Mouse (Mus musculus) monocyte, adult 2 months (primary cell): Measurements from ENCODE around the gene Pstpip1.

ENCODE experiments used
- DNase-seq, 2 experiments: peaks; one replicate each; pipeline ENCODE4 v3.0.0; 2022; ENCODE audit warnings: low spot score in 2 of 2, low read depth in 1 of 2

The Pstpip1 gene

DNA sequence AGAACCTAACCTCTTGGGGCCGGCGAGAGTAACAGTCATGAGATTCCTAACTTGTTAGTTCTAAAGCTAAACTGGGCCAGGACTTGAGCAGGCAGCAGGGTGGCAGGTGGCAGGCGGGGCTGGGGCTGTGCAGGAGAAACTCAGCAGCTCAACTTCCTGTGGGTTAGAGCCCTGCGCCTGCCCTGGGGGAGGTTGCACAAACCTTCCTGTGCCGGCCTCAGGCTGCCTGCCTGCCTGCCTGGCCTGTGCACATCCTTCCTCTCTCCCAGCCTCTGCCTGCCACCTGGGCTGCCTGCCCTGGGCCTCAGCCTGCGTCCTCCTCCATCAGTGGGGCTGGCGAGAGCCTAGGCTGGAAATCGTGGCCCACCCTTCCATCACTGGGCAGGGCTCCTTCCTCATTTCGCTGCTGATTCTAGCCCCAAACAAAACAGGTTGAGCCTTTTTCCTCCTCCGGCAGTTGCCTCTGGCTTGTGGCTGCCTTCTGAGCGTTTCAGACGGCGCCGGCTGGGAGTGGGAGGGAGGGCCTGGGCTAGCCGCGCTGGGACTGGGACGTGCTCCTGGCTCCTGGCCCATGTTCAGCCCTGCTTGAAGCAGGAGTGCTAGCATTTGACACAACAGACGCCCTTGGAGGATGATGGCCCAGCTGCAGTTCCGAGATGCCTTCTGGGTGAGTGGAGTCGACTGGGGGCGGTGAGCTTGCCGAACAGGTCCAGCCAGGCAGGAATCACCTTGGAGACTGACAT, at the start of gene Pstpip1:
Gene Pstpip1 (plus strand): TSS at position 185 of the 743 bp plus-strand sequence.
- DNase-seq = peak in 1 of 2 experiments; percentile 53

GRCm38 (mm10) chr9:56041372-56042180, 48.2 kb upstream of the Pstpip1 start, which contains the start of gene Rcn2:
Gene Rcn2, plus strand, starts transcription at chr9:56041845.
- DNase-seq = peak; percentile 74 to 91

- no peak for DNase-seq
Observed at GRCm38 (mm10) chr9:56042181-56042621, 47.6 kb upstream of the Pstpip1 start.

DNA sequence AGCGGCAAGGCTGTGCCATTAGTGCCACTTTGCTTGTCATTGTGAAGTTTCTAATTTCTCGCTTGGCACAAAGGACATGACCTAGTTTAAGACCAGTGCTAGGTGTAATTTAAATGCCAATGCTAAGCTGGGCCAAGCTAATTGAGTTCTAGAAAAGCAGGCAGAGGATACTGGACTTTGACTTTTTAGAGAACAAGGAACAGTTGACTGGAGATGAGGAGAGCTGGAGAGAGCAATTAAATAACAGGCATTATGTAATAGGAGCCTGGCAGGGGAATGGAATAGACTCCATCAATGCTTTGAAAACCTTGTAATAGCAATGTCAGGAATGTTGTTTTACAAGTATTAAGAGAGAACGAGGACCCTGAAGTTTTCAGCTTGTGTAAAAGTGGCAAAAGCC, 36.0 kb upstream of the Pstpip1 start:
- no peak for DNase-seq

DNA sequence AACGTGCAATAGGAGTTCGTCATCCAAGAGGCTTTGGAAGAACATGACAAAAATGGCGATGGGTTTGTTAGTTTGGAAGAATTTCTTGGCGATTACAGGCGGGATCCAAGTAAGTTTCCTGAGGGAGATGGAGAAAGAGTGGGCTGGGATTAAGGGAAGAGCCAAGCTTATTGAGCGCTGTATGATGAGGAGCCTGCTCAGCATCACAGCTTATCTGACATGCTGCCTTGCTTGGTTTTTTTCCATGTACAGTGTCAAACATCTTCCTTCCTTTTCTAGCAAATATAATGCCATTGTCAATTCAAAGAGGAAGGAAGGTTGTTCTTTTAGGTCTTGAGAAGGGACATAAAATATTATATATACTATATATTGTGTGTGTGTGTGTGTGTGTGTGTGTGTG, 33.6 kb upstream of the Pstpip1 start:
- DNase-seq = no peak

DNA sequence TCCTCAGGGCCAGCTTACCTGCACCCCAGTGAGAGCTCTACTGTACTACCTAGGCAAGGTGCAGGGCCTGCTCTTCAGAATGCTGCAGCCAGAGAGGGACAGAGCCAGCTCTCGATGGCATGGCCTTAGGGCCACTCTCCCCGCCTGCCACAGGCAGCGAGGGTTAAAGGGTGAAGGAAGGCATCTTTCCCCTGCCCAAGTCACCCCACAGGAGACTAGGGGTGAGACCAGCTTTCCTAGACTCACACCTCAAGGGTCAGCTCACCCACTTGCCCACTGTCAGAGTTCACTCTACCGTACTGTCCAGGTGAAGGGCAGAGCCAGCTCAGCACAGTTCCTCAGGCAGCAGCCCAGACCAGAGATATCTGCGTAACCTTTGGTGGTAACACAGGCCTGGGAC, 27.4 kb upstream of the Pstpip1 start:
- DNase-seq = no peak

GRCm38 (mm10) chr9:56065011-56065410, 24.8 kb upstream of the Pstpip1 start:
- no peak for DNase-seq

- DNase-seq = no peak
Observed at GRCm38 (mm10) chr9:56067964-56068363, 21.8 kb upstream of the Pstpip1 start.

DNA sequence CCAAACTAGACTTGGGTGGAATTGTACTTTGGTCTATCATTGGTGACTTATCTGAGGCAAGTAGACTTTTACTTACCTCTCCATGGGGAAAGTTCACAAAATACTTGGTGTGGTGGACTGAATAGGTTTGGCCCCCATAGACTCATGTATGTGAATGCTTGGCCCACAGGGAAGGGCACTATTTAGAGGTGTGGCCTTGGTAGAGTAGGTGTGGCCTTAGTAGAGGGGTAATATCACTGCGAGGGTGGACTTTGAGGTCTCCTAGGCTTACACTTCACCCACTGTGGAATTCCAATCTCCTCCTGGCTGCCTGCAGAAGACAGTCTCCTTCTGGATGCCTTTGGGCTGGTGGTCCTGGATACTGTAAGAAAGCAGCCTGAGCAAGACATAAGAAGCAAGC, 21.1 kb upstream of the Pstpip1 start:
- DNase-seq = no peak

DNA sequence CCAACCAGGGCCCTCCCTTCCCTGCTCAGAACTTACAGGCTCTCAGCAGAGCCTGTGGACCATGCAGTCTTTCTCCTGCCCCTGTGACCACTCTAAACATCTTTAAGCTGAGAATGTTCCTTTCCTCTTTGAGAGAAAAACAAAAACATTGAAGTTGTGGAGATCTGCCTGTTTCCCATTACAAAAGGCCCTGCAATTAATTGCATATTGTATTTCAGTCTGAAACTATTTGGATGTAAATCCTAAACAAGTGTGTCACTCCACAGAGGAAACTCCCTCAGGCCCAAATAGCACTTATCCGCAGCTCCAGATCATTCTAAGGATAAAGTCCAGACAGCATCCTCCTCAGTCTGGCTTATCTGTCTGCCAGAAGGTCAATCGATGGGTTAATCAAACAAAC, 16.9 kb upstream of the Pstpip1 start:
- no peak for DNase-seq

GRCm38 (mm10) chr9:56074863-56075262, 14.9 kb upstream of the Pstpip1 start:
- no peak for DNase-seq

- peak in 1 of 2 experiments; percentile 32 for DNase-seq
Observed at GRCm38 (mm10) chr9:56075264-56075663, 14.5 kb upstream of the Pstpip1 start.

DNA sequence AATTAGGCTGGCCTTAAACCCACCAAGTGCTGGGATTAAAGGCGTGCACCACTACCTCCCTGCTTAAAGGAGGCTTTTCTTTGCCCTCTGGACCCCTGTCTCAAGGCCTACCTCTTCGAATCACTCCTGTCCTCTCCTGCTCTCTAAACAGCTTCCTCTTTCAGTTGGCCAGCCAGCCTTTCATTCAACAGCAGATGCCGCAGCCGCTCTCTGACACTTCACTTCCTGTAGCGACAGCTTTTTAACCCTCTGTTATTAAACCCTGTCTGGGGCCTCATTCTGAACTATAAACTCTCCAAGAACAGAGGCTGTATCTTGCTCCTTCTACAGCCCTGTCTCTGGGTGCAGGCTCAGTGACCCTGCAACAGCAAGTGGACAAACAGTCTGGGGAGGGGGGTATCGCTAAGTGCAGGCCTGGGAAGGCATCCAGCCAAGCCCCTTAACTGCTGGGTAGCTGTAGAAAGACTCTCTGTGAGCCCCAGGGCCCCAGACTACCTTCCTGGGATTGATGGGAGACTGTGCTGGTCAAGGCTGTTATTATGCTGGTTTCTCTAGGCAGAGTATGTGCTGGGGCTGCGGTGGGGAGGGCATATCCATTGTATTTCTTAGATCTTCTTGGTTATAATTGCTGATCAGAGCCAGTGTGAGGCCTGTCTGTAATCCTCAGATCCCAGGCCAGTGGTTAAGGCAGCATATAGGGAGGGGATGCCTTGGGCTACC, 13.7 kb upstream of the Pstpip1 start:
- peak in 1 of 2 experiments; percentile 37 for DNase-seq

- no peak for DNase-seq
Observed at GRCm38 (mm10) chr9:56079587-56079986, 10.2 kb upstream of the Pstpip1 start.

DNA sequence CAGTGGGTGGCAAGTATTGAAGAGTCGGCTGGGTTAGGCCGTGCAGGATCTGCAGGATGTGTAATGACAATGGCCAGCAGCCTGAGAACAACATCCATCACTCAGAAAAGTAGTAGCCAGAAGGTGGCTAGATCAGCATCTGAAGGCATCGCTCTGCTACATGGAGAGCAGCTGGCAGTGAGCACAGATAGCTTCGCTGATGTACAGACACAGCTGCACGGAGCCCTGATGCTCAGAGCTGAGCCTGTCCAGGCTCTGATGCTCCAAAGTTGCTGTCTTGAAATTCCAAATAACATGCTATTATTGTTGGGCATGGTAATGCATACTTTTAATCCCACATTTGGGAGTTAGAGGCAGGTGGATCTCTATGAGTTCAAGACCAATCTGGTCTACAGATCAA, 3.2 kb upstream of the Pstpip1 start:
- DNase-seq = no peak

- no peak for DNase-seq
Observed at GRCm38 (mm10) chr9:56090546-56091225, 924 bp downstream of the Pstpip1 start.

DNA sequence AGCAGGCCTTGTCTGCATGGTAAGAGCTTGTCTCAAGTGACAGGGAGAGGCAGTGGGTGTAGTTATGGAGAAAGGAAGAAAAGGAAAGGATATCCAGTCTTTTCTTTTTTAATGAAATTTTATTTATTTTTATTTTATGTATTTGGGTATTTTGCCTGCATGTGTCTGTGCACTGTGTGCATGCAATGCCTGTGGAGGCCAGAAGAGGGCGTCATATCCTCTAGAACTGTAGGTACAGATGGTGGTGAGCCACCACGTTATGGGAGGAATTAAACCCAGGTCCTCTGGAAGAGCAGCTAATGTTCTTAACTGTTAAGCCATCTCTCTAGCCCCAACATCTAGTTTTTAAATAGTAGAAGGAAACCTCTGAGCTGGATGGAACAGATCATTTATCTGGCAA, 2.3 kb downstream of the Pstpip1 start:
- no peak for DNase-seq

GRCm38 (mm10) chr9:56097584-56098298, 8.0 kb downstream of the Pstpip1 start:
- no peak for DNase-seq

DNA sequence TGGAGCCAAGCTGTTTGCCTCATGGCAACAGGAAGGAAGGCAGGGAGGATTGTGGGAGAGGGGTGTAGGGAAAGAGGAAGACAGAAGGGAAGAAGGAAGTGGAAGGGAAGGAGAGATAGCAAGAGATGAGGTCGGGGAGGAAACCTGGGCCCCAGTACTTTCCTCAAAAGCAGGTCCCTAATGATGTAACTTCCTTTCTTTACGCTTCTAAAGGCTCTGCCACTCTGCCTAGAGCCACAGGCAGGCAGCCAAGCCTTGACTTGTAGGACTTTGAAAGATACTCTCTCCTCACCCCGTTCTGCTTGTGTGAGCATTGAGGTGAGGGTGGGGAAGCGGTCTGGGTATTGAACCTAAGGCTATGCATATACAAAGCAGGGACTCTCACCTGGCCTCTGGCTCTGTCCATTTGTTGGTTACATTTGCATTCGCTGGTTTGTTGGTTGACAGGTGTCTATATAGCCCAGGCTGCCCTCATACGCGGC, 10.3 kb downstream of the Pstpip1 start:
- DNase-seq = no peak

DNA sequence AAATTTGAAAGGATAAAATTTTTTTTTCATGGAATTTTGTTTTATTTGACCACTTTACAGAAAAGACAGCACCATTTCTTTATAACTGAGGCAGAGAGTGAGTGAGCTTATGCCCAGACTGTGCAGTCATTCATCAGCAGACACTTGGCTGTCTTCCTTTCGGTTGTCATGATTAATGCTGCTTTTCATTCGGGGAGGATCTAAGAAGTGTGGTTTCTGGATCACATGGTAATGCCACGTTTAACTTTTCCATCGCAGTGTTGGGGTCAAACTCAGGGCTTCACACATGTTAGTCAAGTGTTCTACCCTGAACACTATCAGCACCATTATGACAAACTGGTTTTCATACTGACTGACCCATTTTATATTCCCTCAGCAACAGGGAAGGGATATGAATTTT, 11.3 kb downstream of the Pstpip1 start:
- no peak for DNase-seq
